Mouse (Mus musculus) ES-Bruce4 (cell line): ENCODE results near the gene Zfp292.

Source experiments
- CTCF ChIP-seq: IDR thresholded peaks from one replicate; pipeline ENCODE4 v1.8.1; 2011; ENCODE audit warnings: low read depth, low read length
- POLR2A ChIP-seq: IDR thresholded peaks from one replicate; pipeline ENCODE4 v1.8.1; 2011; ENCODE audit warnings: low read length; ENCODE audit not compliant: insufficient read depth

DNA sequence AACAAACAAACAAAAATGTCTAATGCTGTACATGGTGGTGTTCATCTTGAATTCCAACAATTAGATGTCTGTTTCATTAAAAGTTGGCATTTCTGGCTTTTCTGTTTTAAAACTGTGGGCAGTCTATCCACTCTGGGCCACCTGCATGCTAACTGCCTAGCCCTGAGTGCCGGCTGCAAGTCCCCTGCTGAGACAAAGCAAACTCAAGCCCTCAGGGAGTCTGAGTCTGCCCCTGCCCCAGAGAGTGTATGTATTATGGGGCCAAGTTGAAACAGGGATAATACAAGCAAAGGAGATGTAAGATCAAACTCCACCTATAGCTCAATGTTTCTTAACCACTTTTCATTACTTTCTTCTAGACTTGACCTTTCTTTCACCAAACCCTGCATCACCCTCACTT, 26.8 kb downstream of the Zfp292 start:
- no peak for TF ChIP-seq POLR2A
- TF ChIP-seq CTCF = no peak
